Mouse (Mus musculus) midbrain, postnatal 0 days (tissue): ENCODE measurements around the gene Grk1. TPM values are rescaled to one million over a fixed set of nuclear protein-coding genes. Genes with fewer than 3 reads are reported as not detected.

Source experiments
- ATAC-seq: fragments of 200-750 bp; cut with Nextera tagmentation; 2 replicates; pipeline ENCODE4 v1.8.0; 2017; ENCODE audit warnings: moderate number of reproducible peaks, mild to moderate bottlenecking, moderate TSS enrichment, moderate library complexity; ENCODE audit not compliant: low FRiP score
- DNase-seq: peaks from one replicate; pipeline ENCODE4 v3.0.0-alpha.2; 2015; ENCODE audit warnings: low spot score
- H3K27ac ChIP-seq: fragments of 300-500 bp; sonication (generic); 2 replicates; pipeline ENCODE4 v1.5.1; 2014; ENCODE audit warnings: low read depth, mild to moderate bottlenecking, low read length, mixed read lengths
- H3K27me3 ChIP-seq: fragments of 300-500 bp; sonication (generic); 2 replicates; pipeline ENCODE4 v1.6.1; 2014; ENCODE audit warnings: low read length, control low read depth, mixed read lengths; ENCODE audit not compliant: insufficient read depth
- H3K36me3 ChIP-seq: fragments of 300-500 bp; sonication (generic); 2 replicates; pipeline ENCODE4 v1.6.1; 2014; ENCODE audit warnings: low read length, control low read depth, mixed read lengths; ENCODE audit not compliant: insufficient read depth
- H3K4me1 ChIP-seq: fragments of 300-500 bp; sonication (generic); 2 replicates; pipeline ENCODE4 v1.6.1; 2014; ENCODE audit warnings: mild to moderate bottlenecking, control low read depth, antibody characterized with exemption, low read length, mixed read lengths; ENCODE audit not compliant: insufficient read depth
- H3K4me2 ChIP-seq: fragments of 300-500 bp; sonication (generic); 2 replicates; pipeline ENCODE4 v1.6.1; 2014; ENCODE audit warnings: low read depth, mild to moderate bottlenecking, low read length, mixed read lengths; ENCODE audit not compliant: poor library complexity, severe bottlenecking
- H3K4me3 ChIP-seq: fragments of 300-500 bp; sonication (generic); 2 replicates; pipeline ENCODE4 v1.5.1; 2014; ENCODE audit warnings: low read depth, mild to moderate bottlenecking, low read length, moderate library complexity
- H3K9ac ChIP-seq: fragments of 300-500 bp; sonication (generic); replicated peaks from 2 replicates; pipeline ENCODE4 v1.6.1; 2014; ENCODE audit warnings: mild to moderate bottlenecking, low read length, moderate library complexity, mixed read lengths; ENCODE audit not compliant: poor library complexity, severe bottlenecking
- H3K9me3 ChIP-seq: fragments of 300-500 bp; sonication (generic); 2 replicates; pipeline ENCODE4 v1.6.1; 2016; ENCODE audit warnings: low read length, control low read depth
- CTCF ChIP-seq: IDR thresholded peaks from 2 replicates; pipeline ENCODE4 v1.5.1; 2016; ENCODE audit warnings: antibody characterized with exemption, mild to moderate bottlenecking
- WGBS: fragments of 180-500 bp; shearing (Covaris S2); extraction: QIAGEN DNeasy Blood & Tissue Kit; methylation state at CpG from one replicate; pipeline ENCODE4 v1.1.7; 2014; 5-methylcytosine and 5-hydroxymethylcytosine counted together
- polyA plus RNA-seq: library from polyadenylated mRNA; unstranded; fragments of >200 nt; fragmentation: Nextera tagmentation; extraction: Ambion mirVana; gene quantifications from 2 replicates; pipeline ENCODE4 v1.2.1, GENCODE M21; 2015
- total RNA-seq: library from RNA; depleted of rRNA; stranded (reverse); fragments of >200 nt; gene quantifications from 2 replicates; pipeline ENCODE4 v1.2.3, GENCODE M21; 2014

The Grk1 gene
- total and polyA plus RNA-seq, 2 experiments from 2014 or later: under 0.01 TPM; not detected in 1

DNA sequence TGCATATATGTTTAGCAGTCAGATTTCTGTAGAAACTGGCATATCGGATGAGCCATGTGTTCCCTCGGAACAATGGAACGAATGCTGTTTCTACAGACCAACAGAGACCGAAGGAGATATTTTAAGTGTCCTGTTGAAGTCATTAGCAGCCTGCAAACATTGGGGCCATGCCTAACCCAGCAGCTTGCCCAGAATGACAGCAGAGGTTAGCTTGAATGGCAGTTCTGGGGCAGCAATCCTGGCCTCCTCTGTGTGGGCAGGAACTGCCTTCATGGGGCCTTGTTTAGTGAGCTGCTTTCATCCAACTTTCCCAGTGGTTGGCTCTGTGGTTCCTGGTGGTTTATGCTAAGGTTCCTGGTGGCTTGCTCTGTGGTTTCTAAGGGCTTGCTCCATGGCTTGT, 54.5 kb downstream of the Grk1 start:
- DNase-seq: no peak
- Histone ChIP-seq H3K9ac (no peak overlapping the region), H3K27ac (no peak overlapping the region), H3K4me2 (no peak overlapping the region), H3K4me1 (no peaks in the 10 kb centered on the region), H3K36me3 (peaks cover 5% of the 10 kb centered on the region), H3K9me3 (no peaks in the 10 kb centered on the region), H3K4me3 (no peak overlapping the region), H3K27me3 (no peaks in the 10 kb centered on the region)
- TF ChIP-seq CTCF: no peak
- no peak for ATAC-seq
- 91% methylated on average over 4 of the region's 4 CpGs for WGBS

DNA sequence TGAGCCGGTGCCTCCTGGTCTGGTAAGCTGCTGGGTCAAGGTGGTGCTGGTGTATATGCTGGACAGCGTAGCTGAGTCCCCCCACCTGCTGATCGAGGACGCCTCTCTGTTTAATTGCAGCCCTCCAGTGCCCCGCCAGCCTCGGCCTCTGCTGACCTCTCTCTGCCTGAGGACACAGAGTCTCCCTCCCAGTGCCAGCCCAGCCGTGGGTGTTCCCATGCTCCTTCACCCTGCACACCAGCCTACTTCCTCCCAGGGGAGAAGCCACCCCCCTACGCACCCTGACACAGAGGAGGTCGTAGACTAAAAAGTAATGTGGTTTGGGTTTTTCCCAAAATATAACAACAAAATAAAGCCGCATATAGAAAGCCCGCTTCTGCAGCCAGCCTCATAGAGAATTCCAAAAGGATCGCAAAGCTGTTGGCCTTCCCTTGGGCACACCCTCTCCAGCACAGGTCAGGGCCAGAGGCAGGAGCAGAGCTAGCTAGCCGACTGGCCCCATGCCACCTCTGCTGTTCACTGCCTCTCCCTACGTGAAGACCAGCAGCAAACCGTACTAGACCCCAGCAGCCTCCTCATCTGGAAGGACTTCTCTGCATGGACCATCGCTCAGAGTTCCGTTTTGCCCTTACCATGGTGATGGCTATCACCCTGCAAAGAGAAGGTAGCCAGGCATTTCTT, 56.3 kb downstream of the Grk1 start:
- no peak overlapping the region for H3K4me2 ChIP-seq
- H3K4me3 ChIP-seq: no peak overlapping the region
- H3K4me1 ChIP-seq: no peaks in the 10 kb centered on the region
- H3K27me3 ChIP-seq: no peaks in the 10 kb centered on the region
- 81% methylated on average over 17 of the region's 17 CpGs for WGBS
- H3K36me3 ChIP-seq: peaks cover 14% of the 10 kb centered on the region
- H3K9ac ChIP-seq: no peak overlapping the region
- ATAC-seq: no peak
- no peak for DNase-seq
- no peak overlapping the region for H3K27ac ChIP-seq
- TF ChIP-seq CTCF: no peak
- no peaks in the 10 kb centered on the region for H3K9me3 ChIP-seq

DNA sequence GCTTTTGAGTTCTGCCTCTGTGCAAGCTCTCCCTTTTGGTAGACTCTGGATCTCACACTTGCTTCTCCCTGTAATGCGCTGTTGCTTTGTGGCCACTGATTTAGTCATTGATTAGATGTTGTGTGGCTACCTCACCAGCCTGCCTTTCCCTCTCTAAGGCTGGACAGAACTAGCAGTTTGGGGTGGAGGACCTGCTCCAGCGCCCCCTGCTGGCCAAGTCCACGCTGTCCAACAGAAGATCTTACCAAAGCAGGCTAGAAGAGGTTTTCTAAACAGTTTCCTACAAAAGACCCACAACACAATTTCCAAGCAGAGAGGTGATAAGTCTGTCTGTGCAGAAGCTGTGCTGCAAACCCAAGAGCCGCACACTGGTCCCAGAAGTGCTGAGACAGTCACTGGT, 57.0 kb downstream of the Grk1 start:
- 38% methylated on average over 4 of the region's 4 CpGs for WGBS

DNA sequence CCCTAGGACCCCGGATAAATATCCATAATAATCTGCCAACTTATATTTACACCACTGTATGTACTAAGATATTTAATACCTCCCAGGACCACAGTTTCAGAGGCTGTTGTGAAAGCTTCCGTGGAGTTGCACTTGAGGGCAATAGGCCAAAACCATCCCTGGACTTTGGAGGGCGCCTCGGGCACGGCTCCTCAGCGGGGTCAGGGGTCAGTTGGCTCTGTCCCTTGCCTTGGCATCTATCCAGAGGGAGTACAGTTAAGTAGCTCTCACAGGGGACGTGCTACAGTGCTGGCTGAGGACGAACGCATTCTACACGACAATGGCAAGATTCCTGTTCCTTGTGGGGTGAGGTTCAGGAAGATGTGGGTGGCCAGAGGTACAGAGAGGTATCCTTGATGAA, 57.5 kb downstream of the Grk1 start:
- no peak overlapping the region for H3K4me2 ChIP-seq
- 67% methylated on average over 10 of the region's 10 CpGs for WGBS
- H3K4me3 ChIP-seq: no peak overlapping the region
- no peak overlapping the region for H3K27ac ChIP-seq
- no peak overlapping the region for H3K9ac ChIP-seq
- H3K36me3 ChIP-seq: peaks cover 20% of the 10 kb centered on the region
- no peaks in the 10 kb centered on the region for H3K9me3 ChIP-seq
- no peak for TF ChIP-seq CTCF
- no peaks in the 10 kb centered on the region for H3K27me3 ChIP-seq
- peak; percentile 10 for DNase-seq
- no peaks in the 10 kb centered on the region for H3K4me1 ChIP-seq
- no peak for ATAC-seq

More for the DNA sequence above, 57.0 kb downstream of the Grk1 start:
- Histone ChIP-seq H3K9ac (no peak overlapping the region), H3K27me3 (no peaks in the 10 kb centered on the region), H3K4me3 (no peak overlapping the region), H3K27ac (no peak overlapping the region), H3K9me3 (no peaks in the 10 kb centered on the region), H3K4me1 (no peaks in the 10 kb centered on the region), H3K36me3 (peaks cover 19% of the 10 kb centered on the region), H3K4me2 (no peak overlapping the region)
- peak; percentile 83 for TF ChIP-seq CTCF
- DNase-seq (peak; percentile 66), ATAC-seq (no peak; the same call in 1 of the 2 replicates)

DNA sequence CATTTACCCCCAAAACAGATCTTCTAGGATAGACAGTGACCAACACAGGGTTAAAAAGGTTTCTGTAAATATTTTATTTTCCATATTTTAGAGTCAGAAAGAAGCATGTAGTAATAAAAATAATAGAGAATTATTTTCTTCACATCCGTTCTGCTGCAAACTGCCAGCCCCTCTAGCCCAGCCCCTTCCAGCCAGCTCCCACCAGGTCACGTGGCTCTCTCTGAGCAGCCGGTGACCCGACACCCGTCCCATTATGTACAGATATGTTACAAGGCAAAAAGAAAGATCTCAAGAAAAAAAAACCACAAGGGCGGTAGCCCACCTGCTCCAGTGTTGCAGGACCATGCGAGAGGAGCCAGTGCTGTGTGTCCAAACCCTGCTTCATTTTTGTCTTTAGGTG, 60.4 kb downstream of the Grk1 start:
- H3K27ac ChIP-seq: no peak overlapping the region
- DNase-seq (no peak), ATAC-seq (no peak)
- H3K27me3 ChIP-seq: no peaks in the 10 kb centered on the region
- peaks cover 38% of the 10 kb centered on the region for H3K36me3 ChIP-seq
- H3K4me2 ChIP-seq: no peak overlapping the region
- TF ChIP-seq CTCF: no peak
- WGBS: 56% methylated on average over 7 of the region's 7 CpGs
- H3K9me3 ChIP-seq: no peaks in the 10 kb centered on the region
- no peak overlapping the region for H3K9ac ChIP-seq
- no peak overlapping the region for H3K4me3 ChIP-seq
- no peaks in the 10 kb centered on the region for H3K4me1 ChIP-seq

DNA sequence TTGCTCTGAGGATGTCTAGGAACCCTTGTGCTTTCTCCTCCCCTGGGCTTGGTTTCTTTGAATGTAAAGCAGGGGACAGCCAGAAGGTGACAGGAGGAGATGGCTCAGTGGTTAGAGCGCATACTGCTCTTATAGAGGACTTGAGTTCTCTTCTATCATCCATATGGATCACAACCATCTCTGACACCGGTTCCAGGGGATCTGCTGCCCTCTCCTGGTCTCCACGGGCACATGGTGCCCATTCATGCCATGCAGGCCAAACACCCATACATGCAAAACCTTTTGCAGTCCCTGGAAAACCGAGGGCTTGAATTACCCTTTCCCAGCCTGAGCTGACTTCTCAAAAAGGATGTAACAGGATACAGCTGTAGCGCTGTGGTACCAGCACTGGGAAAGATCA, 62.1 kb downstream of the Grk1 start:
- ATAC-seq (no peak), DNase-seq (peak; percentile 41)
- TF ChIP-seq CTCF: peak; percentile 71

More for the DNA sequence above, 62.1 kb downstream of the Grk1 start:
- Histone ChIP-seq H3K9ac (no peak overlapping the region), H3K27me3 (no peaks in the 10 kb centered on the region), H3K9me3 (no peaks in the 10 kb centered on the region), H3K4me2 (no peak overlapping the region), H3K4me1 (no peaks in the 10 kb centered on the region), H3K36me3 (peaks cover 42% of the 10 kb centered on the region), H3K27ac (no peak overlapping the region), H3K4me3 (no peak overlapping the region)
- 72% methylated on average over 5 of the region's 5 CpGs for WGBS
